Mouse (Mus musculus) limb, embryonic 11.5 days (tissue): ENCODE results near the gene 1700025G04Rik. TPM values are rescaled to one million over a fixed set of nuclear protein-coding genes. Genes with fewer than 3 reads are reported as not detected.

Experiments used
- ATAC-seq: fragments of 200-750 bp; cut with Nextera tagmentation; 2 replicates; pipeline ENCODE4 v1.8.0; 2017; ENCODE audit warnings: low read depth; ENCODE audit not compliant: insufficient number of reproducible peaks, low FRiP score, low TSS enrichment
- DNase-seq: peaks from one replicate; pipeline ENCODE4 v3.0.0-alpha.2; 2015; ENCODE audit warnings: low spot score
- H3K27ac ChIP-seq: fragments of 300-500 bp; sonication (generic); replicated peaks from 2 replicates; pipeline ENCODE4 v1.5.1; 2014; ENCODE audit warnings: low read depth, mild to moderate bottlenecking, low read length
- H3K27me3 ChIP-seq: fragments of 300-500 bp; sonication (generic); 2 replicates; pipeline ENCODE4 v1.6.1; 2014; ENCODE audit warnings: mild to moderate bottlenecking, low read length, mixed read lengths; ENCODE audit not compliant: control insufficient read depth, insufficient read depth
- H3K36me3 ChIP-seq: fragments of 300-500 bp; sonication (generic); 2 replicates; pipeline ENCODE4 v1.6.1; 2014; ENCODE audit warnings: mild to moderate bottlenecking, low read length, moderate library complexity, mixed read lengths; ENCODE audit not compliant: control insufficient read depth, insufficient read depth
- H3K4me1 ChIP-seq: fragments of 300-500 bp; sonication (generic); 2 replicates; pipeline ENCODE4 v1.6.1; 2014; ENCODE audit warnings: low read length, mixed read lengths; ENCODE audit not compliant: control insufficient read depth, insufficient read depth
- H3K4me2 ChIP-seq: fragments of 300-500 bp; sonication (generic); 2 replicates; pipeline ENCODE4 v1.6.1; 2014; ENCODE audit warnings: low read depth, mild to moderate bottlenecking, moderate library complexity; ENCODE audit not compliant: severe bottlenecking
- H3K4me3 ChIP-seq: fragments of 300-500 bp; sonication (generic); 2 replicates; pipeline ENCODE4 v1.5.1; 2014; ENCODE audit warnings: low read depth, low read length
- H3K9ac ChIP-seq: fragments of 300-500 bp; sonication (generic); 2 replicates; pipeline ENCODE4 v1.6.1; 2014; ENCODE audit warnings: mild to moderate bottlenecking, low read length
- H3K9me3 ChIP-seq: fragments of 300-500 bp; sonication (generic); 2 replicates; pipeline ENCODE4 v1.6.1; 2016; ENCODE audit warnings: low read length; ENCODE audit not compliant: control insufficient read depth
- WGBS: fragments of 180-500 bp; shearing (Covaris S2); extraction: QIAGEN DNeasy Blood & Tissue Kit; methylation state at CpG from one replicate; pipeline ENCODE4 v1.1.7; 2014; 5-methylcytosine and 5-hydroxymethylcytosine counted together
- polyA plus RNA-seq: library from polyadenylated mRNA; unstranded; fragments of >200 nt; fragmentation: Nextera tagmentation; extraction: Ambion mirVana; gene quantifications from 2 replicates; pipeline ENCODE4 v1.2.1, GENCODE M21; 2014

1700025G04Rik gene
- polyA plus RNA-seq, 1 experiment from 2014 or later = 18.6 TPM

- Histone ChIP-seq H3K9me3 (no peaks in the 10 kb centered on the region), H3K27ac (no peak overlapping the region), H3K27me3 (no peaks in the 10 kb centered on the region), H3K4me3 (no peak overlapping the region), H3K4me2 (no peak overlapping the region), H3K9ac (no peak overlapping the region), H3K36me3 (no peaks in the 10 kb centered on the region), H3K4me1 (peaks cover 11% of the 10 kb centered on the region)
- no peak for DNase-seq
- no peak for ATAC-seq
- 92% methylated on average over 7 of the region's 7 CpGs for WGBS
Observed at GRCm38 (mm10) chr1:151980498-151980897, 109.4 kb downstream of the 1700025G04Rik start.

GRCm38 (mm10) chr1:151979803-151980456 lies 110.0 kb downstream of the 1700025G04Rik start:
- Histone ChIP-seq H3K27me3 (no peaks in the 10 kb centered on the region), H3K4me1 (peaks cover 11% of the 10 kb centered on the region), H3K9ac (no peak overlapping the region), H3K27ac (no peak overlapping the region), H3K9me3 (no peaks in the 10 kb centered on the region), H3K4me3 (no peak overlapping the region), H3K4me2 (no peak overlapping the region), H3K36me3 (no peaks in the 10 kb centered on the region)
- WGBS = 90% methylated on average over 13 of the region's 13 CpGs
- DNase-seq = no peak
- ATAC-seq = no peak

GRCm38 (mm10) chr1:151978751-151979150 lies 111.2 kb downstream of the 1700025G04Rik start:
- Histone ChIP-seq H3K36me3 (no peaks in the 10 kb centered on the region), H3K9me3 (no peaks in the 10 kb centered on the region), H3K27me3 (no peaks in the 10 kb centered on the region)

GRCm38 (mm10) chr1:151977596-151977995 lies 112.3 kb downstream of the 1700025G04Rik start:
- H3K36me3 ChIP-seq = no peaks in the 10 kb centered on the region
- H3K27ac ChIP-seq = no peak overlapping the region
- ATAC-seq = no peak
- no peak overlapping the region for H3K4me2 ChIP-seq
- H3K27me3 ChIP-seq = no peaks in the 10 kb centered on the region
- DNase-seq = no peak
- 69% methylated on average over 5 of the region's 5 CpGs for WGBS
- no peak overlapping the region for H3K4me3 ChIP-seq
- H3K4me1 ChIP-seq = peaks cover 3% of the 10 kb centered on the region; the same call in 1 of the 2 replicates
- no peaks in the 10 kb centered on the region for H3K9me3 ChIP-seq
- H3K9ac ChIP-seq = no peak overlapping the region

More at GRCm38 (mm10) chr1:151978751-151979150, 111.2 kb downstream of the 1700025G04Rik start:
- Histone ChIP-seq H3K9ac (no peak overlapping the region), H3K4me2 (no peak overlapping the region), H3K27ac (no peak overlapping the region), H3K4me3 (no peak overlapping the region), H3K4me1 (peaks cover 9% of the 10 kb centered on the region)
- DNase-seq (no peak), ATAC-seq (no peak)
- WGBS = 94% methylated on average over 15 of the region's 15 CpGs

GRCm38 (mm10) chr1:151976850-151977249 lies 113.1 kb downstream of the 1700025G04Rik start:
- peaks cover 3% of the 10 kb centered on the region; the same call in 1 of the 2 replicates for H3K4me1 ChIP-seq
- no peak for ATAC-seq
- no peaks in the 10 kb centered on the region for H3K36me3 ChIP-seq
- H3K27ac ChIP-seq = no peak overlapping the region
- H3K27me3 ChIP-seq = no peaks in the 10 kb centered on the region
- DNase-seq = no peak
- no peak overlapping the region for H3K4me3 ChIP-seq
- no peak overlapping the region for H3K4me2 ChIP-seq
- 77% methylated on average over 3 of the region's 3 CpGs for WGBS
- no peak overlapping the region for H3K9ac ChIP-seq
- H3K9me3 ChIP-seq = no peaks in the 10 kb centered on the region

GRCm38 (mm10) chr1:151975418-151976379 lies 114.2 kb downstream of the 1700025G04Rik start:
- H3K9ac ChIP-seq = no peak overlapping the region
- no peaks in the 10 kb centered on the region for H3K27me3 ChIP-seq
- no peaks in the 10 kb centered on the region for H3K9me3 ChIP-seq
- no peak overlapping the region for H3K4me2 ChIP-seq
- DNase-seq = no peak
- no peak overlapping the region for H3K27ac ChIP-seq
- no peak overlapping the region for H3K4me3 ChIP-seq
- peaks cover 3% of the 10 kb centered on the region; the same call in 1 of the 2 replicates for H3K4me1 ChIP-seq
- ATAC-seq = no peak
- 86% methylated on average over 17 of the region's 17 CpGs for WGBS
- no peaks in the 10 kb centered on the region for H3K36me3 ChIP-seq

GRCm38 (mm10) chr1:151974887-151975286 lies 115.0 kb downstream of the 1700025G04Rik start:
- Histone ChIP-seq H3K4me1 (peaks cover 3% of the 10 kb centered on the region; the same call in 1 of the 2 replicates), H3K27me3 (no peaks in the 10 kb centered on the region), H3K9ac (no peak overlapping the region), H3K9me3 (no peaks in the 10 kb centered on the region), H3K4me3 (no peak overlapping the region), H3K4me2 (no peak overlapping the region), H3K27ac (no peak overlapping the region), H3K36me3 (no peaks in the 10 kb centered on the region)
- ATAC-seq (no peak), DNase-seq (no peak)
- 87% methylated on average over 8 of the region's 8 CpGs for WGBS

GRCm38 (mm10) chr1:151974424-151974823 lies 115.5 kb downstream of the 1700025G04Rik start:
- no peaks in the 10 kb centered on the region for H3K27me3 ChIP-seq
- DNase-seq = no peak
- H3K36me3 ChIP-seq = no peaks in the 10 kb centered on the region
- H3K9ac ChIP-seq = no peak overlapping the region
- no peak for ATAC-seq
- H3K4me2 ChIP-seq = no peak overlapping the region
- WGBS = 93% methylated on average over 7 of the region's 7 CpGs
- no peaks in the 10 kb centered on the region for H3K9me3 ChIP-seq
- H3K4me1 ChIP-seq = peaks cover 3% of the 10 kb centered on the region; the same call in 1 of the 2 replicates
- no peak overlapping the region for H3K27ac ChIP-seq
- no peak overlapping the region for H3K4me3 ChIP-seq
